Mouse (Mus musculus): ENCODE measurements around the gene Canx.

DNA sequence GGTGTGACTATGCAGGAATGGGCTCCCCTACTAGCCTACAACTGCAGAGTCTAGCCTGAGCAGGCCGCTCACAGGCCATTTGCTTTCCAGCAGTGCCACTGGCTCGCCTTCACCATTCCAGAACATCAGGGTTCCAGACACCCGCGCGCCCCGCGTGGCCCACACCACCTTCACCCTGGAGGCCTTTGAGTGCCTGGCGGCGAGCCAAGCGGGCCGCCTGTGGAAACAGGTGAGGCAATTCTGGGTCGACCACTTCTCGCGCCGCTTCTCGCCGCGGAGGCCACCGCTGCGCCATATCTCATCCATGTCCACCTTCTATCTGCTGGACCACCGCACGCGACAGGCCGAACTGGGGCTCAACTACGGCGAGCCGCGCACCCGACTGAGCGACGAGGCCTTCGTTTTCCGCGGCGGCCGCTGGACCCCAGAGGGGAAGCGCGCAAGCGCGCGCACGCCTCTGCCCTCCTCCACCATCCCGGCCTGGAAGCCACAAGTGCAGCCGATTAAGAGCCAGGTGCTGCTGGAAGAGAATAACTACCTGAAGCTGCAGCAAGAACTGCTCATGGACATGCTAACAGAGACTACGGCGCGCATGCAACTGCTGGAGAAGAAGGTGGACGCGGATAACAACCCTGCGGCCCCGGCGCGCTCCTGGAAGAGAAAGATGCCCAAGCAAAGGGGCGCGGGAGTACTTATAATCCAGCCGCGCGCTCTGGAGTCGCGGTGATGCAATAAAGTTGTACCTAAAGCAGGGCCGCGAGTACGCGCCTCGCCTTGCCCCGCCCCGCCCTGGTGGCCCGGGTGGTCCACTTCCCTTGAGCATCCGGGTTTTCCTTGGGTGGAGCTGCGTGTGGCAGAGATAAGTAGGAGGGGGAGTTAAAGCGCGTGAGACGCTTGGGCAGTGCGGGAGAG, 33.7 kb upstream of the Canx start:
- TF ChIP-seq POLR2A (IDR thresholded peaks at IDR 0.05; ENCODE audit: borderline replicate concordance, low read depth, low read length) (no peak), CTCF (IDR thresholded peaks at IDR 0.05; ENCODE audit: low read depth, low read length) (no peak)

All from bone marrow macrophage, adult 2 months (primary cell).